Mouse (Mus musculus): ENCODE results near the gene Fbxo9. TPM values are rescaled to one million over a fixed set of nuclear protein-coding genes. Genes with fewer than 3 reads are reported as not detected.

Fbxo9 gene
- polyA plus RNA-seq, 1 experiment: 48.8 TPM

DNA sequence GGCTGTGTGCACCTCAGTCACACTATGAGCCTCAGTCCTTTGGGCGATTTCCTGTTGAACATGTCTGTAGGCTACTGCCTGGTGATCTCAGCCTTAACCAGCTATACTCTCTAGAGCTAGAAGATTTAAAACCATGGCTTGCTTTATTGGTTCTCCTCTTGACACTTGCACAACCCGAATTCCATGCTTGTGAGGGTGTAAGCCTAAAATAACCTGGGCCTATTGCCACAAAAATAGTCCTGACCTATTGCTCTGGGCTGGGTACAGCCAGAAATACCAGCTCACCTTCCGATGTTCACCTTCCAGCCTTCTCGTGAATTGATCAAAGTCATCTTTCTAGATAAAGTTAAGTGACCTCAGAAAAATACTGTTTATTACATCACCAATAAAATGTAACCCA lies 30.6 kb upstream of the Fbxo9 start:
- no peak for TF ChIP-seq POLR2A (IDR thresholded peaks at IDR 0.05; ENCODE audit: control insufficient read depth, low read depth, low read length)
- no peak for TF ChIP-seq CTCF (IDR thresholded peaks at IDR 0.05; ENCODE audit: control insufficient read depth, insufficient read depth, insufficient replicate concordance, low read depth, low read length)
- no peaks in the 10 kb centered on the region; the same call in 1 of the 2 replicates for H3K36me3 ChIP-seq (ENCODE audit: control insufficient read depth, insufficient read depth, low read length)
- H3K4me1 ChIP-seq (ENCODE audit: control insufficient read depth, insufficient read depth, low read length): no peaks in the 10 kb centered on the region
- H3K27me3 ChIP-seq (ENCODE audit: control insufficient read depth, insufficient read depth, low read length): no peaks in the 10 kb centered on the region
- no peak overlapping the region for H3K4me3 ChIP-seq (ENCODE audit: control insufficient read depth, low read depth, low read length)
- no peak overlapping the region for H3K27ac ChIP-seq (ENCODE audit: control insufficient read depth, insufficient read depth, low read depth, low read length)

DNA sequence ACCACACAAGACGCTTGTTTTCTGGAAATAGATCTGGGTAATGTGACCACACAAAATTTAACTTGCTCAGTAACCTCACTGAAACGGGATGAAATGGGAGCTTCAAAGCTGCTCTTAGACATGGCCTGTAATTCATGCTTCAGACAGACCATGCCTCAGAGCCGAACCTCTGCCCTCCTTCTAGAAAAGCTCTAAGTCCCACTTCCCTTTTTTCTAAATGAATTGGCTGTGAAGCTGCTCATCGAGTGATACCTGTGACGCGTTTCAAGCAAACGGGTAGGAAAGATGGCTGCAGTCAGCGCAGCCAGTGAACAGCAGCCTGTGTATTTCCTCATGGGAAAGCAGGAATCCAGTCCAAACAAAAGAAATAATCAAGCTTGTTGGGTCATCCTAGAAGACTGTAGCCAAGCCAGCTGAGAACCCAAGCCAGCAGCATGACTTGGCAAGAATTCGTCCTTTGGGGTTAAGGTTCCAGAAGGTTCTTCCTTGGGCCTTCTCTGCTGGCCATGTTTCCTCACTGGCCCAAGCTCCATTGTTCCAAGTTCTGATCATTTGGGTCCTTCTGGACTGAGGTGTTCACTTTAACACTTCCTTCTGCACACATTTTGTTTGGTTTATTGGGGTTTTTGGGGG lies 29.3 kb upstream of the Fbxo9 start:
- Histone ChIP-seq H3K4me1 (ENCODE audit: control insufficient read depth, insufficient read depth, low read length) (no peaks in the 10 kb centered on the region), H3K4me3 (ENCODE audit: control insufficient read depth, low read depth, low read length) (no peak overlapping the region), H3K36me3 (ENCODE audit: control insufficient read depth, insufficient read depth, low read length) (no peaks in the 10 kb centered on the region; the same call in 1 of the 2 replicates), H3K27me3 (ENCODE audit: control insufficient read depth, insufficient read depth, low read length) (no peaks in the 10 kb centered on the region), H3K27ac (ENCODE audit: control insufficient read depth, insufficient read depth, low read depth, low read length) (no peak overlapping the region)
- TF ChIP-seq CTCF (IDR thresholded peaks at IDR 0.05; ENCODE audit: control insufficient read depth, insufficient read depth, insufficient replicate concordance, low read depth, low read length) (no peak), POLR2A (IDR thresholded peaks at IDR 0.05; ENCODE audit: control insufficient read depth, low read depth, low read length) (no peak)

DNA sequence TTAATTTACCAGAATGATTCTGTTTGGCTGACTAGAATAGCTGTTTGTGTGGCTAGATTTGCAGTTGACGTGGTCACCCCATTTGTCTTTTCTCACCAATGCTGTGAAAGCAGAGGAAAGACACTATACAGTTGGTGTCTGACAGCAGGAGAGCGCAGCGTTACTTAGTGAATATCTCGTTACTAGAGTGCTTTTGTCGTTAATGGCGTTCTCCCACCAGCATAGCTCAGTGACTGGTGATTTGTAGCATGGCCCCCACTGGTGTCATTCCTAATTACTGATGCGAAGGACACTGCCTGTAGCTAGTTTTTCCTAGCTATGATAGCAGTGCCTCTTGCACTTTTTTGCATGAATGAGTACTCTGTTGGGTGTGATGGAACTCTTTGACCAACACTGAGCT lies 26.8 kb upstream of the Fbxo9 start:
- Histone ChIP-seq H3K4me3 (ENCODE audit: control insufficient read depth, low read depth, low read length) (no peak overlapping the region), H3K4me1 (ENCODE audit: control insufficient read depth, insufficient read depth, low read length) (no peaks in the 10 kb centered on the region), H3K27me3 (ENCODE audit: control insufficient read depth, insufficient read depth, low read length) (no peaks in the 10 kb centered on the region), H3K27ac (ENCODE audit: control insufficient read depth, insufficient read depth, low read depth, low read length) (no peak overlapping the region), H3K36me3 (ENCODE audit: control insufficient read depth, insufficient read depth, low read length) (no peaks in the 10 kb centered on the region)
- TF ChIP-seq POLR2A (IDR thresholded peaks at IDR 0.05; ENCODE audit: control insufficient read depth, low read depth, low read length) (no peak), CTCF (IDR thresholded peaks at IDR 0.05; ENCODE audit: control insufficient read depth, insufficient read depth, insufficient replicate concordance, low read depth, low read length) (no peak)

DNA sequence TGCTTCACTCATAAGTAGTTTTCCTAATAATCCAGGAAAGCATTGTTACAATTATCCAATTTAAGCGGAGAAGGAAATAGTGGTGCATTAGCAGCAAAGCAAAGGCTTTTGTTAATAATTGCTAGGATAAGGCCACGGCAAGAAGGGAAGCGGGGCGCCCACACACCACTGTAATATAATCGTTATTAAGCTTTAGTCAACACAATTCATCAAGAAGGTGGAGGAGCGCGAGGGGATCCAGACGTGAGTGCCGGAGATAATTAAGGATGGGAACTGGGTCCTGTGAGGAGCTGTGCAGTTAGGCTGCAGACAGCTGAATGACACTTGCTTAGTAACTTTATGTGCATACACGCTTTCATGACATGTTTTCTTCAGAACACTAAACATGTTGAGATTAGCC lies 17.8 kb upstream of the Fbxo9 start:
- Histone ChIP-seq H3K4me3 (ENCODE audit: control insufficient read depth, low read depth, low read length) (no peak overlapping the region), H3K36me3 (ENCODE audit: control insufficient read depth, insufficient read depth, low read length) (no peaks in the 10 kb centered on the region), H3K4me1 (ENCODE audit: control insufficient read depth, insufficient read depth, low read length) (no peaks in the 10 kb centered on the region), H3K27ac (ENCODE audit: control insufficient read depth, insufficient read depth, low read depth, low read length) (no peak overlapping the region), H3K27me3 (ENCODE audit: control insufficient read depth, insufficient read depth, low read length) (no peaks in the 10 kb centered on the region)
- TF ChIP-seq CTCF (IDR thresholded peaks at IDR 0.05; ENCODE audit: control insufficient read depth, insufficient read depth, insufficient replicate concordance, low read depth, low read length): no peak
- no peak for TF ChIP-seq POLR2A (IDR thresholded peaks at IDR 0.05; ENCODE audit: control insufficient read depth, low read depth, low read length)

DNA sequence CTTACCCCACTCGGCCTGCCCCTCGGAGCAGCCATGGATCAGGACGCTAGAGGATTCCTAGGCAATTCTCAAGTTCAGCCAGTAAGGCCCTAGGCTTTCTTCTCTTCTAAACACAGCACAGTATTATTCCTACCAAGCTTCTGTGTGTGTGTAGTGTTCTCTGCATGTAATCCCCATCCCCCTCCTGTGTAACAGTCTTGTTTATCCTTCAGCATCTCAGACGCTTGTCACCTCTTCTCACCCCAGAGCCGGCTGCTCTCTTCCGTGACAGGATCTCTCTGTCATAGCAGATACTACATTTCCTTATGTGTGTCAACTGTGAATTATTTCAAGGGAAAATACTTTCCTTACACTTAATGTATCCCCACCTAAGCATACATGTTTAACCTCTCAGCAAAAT lies 17.1 kb upstream of the Fbxo9 start:
- Histone ChIP-seq H3K27me3 (ENCODE audit: control insufficient read depth, insufficient read depth, low read length) (no peaks in the 10 kb centered on the region), H3K4me3 (ENCODE audit: control insufficient read depth, low read depth, low read length) (no peak overlapping the region), H3K36me3 (ENCODE audit: control insufficient read depth, insufficient read depth, low read length) (no peaks in the 10 kb centered on the region), H3K4me1 (ENCODE audit: control insufficient read depth, insufficient read depth, low read length) (no peaks in the 10 kb centered on the region), H3K27ac (ENCODE audit: control insufficient read depth, insufficient read depth, low read depth, low read length) (no peak overlapping the region)
- TF ChIP-seq CTCF (IDR thresholded peaks at IDR 0.05; ENCODE audit: control insufficient read depth, insufficient read depth, insufficient replicate concordance, low read depth, low read length) (no peak), POLR2A (IDR thresholded peaks at IDR 0.05; ENCODE audit: control insufficient read depth, low read depth, low read length) (no peak)

DNA sequence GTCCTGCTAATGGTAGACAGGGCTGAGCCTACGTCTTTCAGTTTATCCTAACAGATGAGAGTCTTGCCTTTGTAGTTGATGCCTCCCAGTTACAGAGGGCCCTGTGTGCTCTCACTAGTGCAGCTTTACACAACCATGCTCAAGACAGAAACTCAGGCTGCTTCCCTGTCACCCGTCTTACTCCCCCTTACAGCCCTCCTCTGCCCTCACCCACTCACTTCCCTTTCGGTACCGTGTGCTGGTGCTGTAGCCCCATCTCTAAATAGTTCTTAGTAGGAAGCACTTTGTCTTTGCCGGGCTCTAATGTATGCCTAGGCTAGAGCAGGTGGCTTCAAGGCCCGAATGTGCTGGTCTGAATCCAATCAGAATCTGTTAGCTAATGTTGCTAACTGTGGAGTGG lies 15.4 kb upstream of the Fbxo9 start:
- H3K4me1 ChIP-seq (ENCODE audit: control insufficient read depth, insufficient read depth, low read length): no peaks in the 10 kb centered on the region
- no peak overlapping the region for H3K27ac ChIP-seq (ENCODE audit: control insufficient read depth, insufficient read depth, low read depth, low read length)
- H3K36me3 ChIP-seq (ENCODE audit: control insufficient read depth, insufficient read depth, low read length): no peaks in the 10 kb centered on the region
- H3K4me3 ChIP-seq (ENCODE audit: control insufficient read depth, low read depth, low read length): no peak overlapping the region
- H3K27me3 ChIP-seq (ENCODE audit: control insufficient read depth, insufficient read depth, low read length): no peaks in the 10 kb centered on the region
- TF ChIP-seq CTCF (IDR thresholded peaks at IDR 0.05; ENCODE audit: control insufficient read depth, insufficient read depth, insufficient replicate concordance, low read depth, low read length) (no peak), POLR2A (IDR thresholded peaks at IDR 0.05; ENCODE audit: control insufficient read depth, low read depth, low read length) (no peak)

DNA sequence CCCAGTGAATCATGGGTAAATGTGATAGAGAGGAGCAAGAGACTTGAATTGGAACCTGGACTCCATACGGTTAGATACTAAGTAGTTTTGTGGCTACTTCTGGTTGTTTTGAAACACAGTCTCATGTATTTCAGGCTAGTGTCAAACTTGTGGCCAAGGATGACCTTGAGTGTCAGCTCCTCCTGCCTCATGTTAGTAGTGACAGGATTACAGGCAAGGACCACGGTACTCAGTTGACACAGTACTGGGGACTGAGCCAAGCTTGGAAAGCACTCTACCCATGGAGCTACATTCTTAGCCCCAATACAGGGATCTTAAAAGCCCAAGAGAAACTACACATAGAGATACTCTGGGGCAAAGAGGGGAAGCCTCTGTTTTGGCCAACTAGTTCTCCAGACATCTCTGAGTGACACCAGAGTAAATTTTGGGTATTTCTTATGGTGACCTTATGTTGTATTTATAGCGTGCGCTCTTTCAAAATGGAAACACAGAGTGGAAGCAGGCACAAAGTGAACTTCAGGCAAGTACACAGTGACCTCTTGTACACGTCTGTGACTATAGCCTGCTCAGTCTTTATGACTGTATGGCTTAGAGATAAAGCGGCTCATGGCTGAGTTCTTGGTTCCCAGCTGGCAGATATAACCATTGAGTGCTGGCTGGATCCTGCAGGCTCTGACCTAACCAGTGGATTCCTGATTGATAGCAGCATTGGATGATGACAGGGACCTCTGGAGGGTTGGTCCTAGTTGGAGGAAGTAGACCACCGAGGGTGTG lies 14.3 kb upstream of the Fbxo9 start:
- H3K27ac ChIP-seq (ENCODE audit: control insufficient read depth, insufficient read depth, low read depth, low read length): no peak overlapping the region
- no peaks in the 10 kb centered on the region for H3K27me3 ChIP-seq (ENCODE audit: control insufficient read depth, insufficient read depth, low read length)
- H3K4me1 ChIP-seq (ENCODE audit: control insufficient read depth, insufficient read depth, low read length): no peaks in the 10 kb centered on the region
- TF ChIP-seq CTCF (IDR thresholded peaks at IDR 0.05; ENCODE audit: control insufficient read depth, insufficient read depth, insufficient replicate concordance, low read depth, low read length): no peak
- no peaks in the 10 kb centered on the region for H3K36me3 ChIP-seq (ENCODE audit: control insufficient read depth, insufficient read depth, low read length)
- no peak overlapping the region for H3K4me3 ChIP-seq (ENCODE audit: control insufficient read depth, low read depth, low read length)

Data from testis, adult 2 months (tissue).